Mouse (Mus musculus) cerebellum, adult 2 months (tissue): ENCODE data around the gene Gemin2.
"Not testable (repeated sequence)": the region's sequence is repeated elsewhere in the genome, so short reads cannot be mapped to it uniquely, and the experiment has no call there.

Experiments used
- CTCF ChIP-seq: fragments of 200-500 bp; IDR thresholded peaks from 2 replicates; pipeline ENCODE4 v1.5.1; 2011; ENCODE audit warnings: low read depth, mild to moderate bottlenecking, control low read depth, low read length, moderate library complexity, borderline replicate concordance; ENCODE audit not compliant: insufficient read depth
- POLR2A ChIP-seq: fragments of 200-500 bp; IDR thresholded peaks from 2 replicates; pipeline ENCODE4 v1.6.1; 2011; ENCODE audit warnings: low read length, control low read depth, borderline replicate concordance; ENCODE audit not compliant: insufficient read depth

DNA sequence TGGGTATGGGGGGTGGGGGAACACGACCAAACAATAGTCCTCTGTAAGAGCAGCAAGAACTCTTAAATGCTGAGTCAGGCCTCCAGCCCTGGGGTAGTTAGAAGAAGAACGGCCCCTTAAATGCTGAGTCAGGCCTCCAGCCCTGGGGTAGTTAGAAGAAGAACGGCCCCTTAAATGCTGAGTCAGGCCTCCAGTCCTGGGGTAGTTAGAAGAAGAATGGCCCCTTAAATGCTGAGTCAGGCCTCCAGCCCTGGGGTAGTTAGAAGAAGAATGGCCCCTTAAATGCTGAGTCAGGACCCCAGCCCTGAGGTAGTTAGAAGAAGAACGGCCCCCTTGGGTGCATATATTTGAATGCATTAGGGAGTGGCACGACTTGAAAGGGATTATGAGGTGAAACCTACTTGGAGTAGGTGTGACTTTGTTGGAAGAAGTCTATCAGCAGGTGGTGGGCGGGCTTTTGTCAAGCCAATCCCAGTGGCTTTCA is 32.0 kb upstream of the Gemin2 start:
- TF ChIP-seq CTCF, POLR2A: not testable (repeated sequence)
